Mouse (Mus musculus) liver, postnatal 0 days (tissue): Measurements from ENCODE around the gene Exosc8. TPM values are rescaled to one million over a fixed set of nuclear protein-coding genes. Genes with fewer than 3 reads are reported as not detected.
"Not testable (repeated sequence)": the region's sequence is repeated elsewhere in the genome, so short reads cannot be mapped to it uniquely, and the experiment has no call there.

ENCODE experiments used
- ATAC-seq: fragments of 200-750 bp; cut with Nextera tagmentation; 2 replicates; pipeline ENCODE4 v1.8.0; 2017; ENCODE audit warnings: mild to moderate bottlenecking, moderate library complexity
- DNase-seq: peaks from one replicate; pipeline ENCODE4 v3.0.0-alpha.2; 2016
- H3K27ac ChIP-seq: fragments of 300-500 bp; sonication (generic); 2 replicates; pipeline ENCODE4 v1.5.1; 2014; ENCODE audit warnings: antibody characterized with exemption, moderate library complexity, mild to moderate bottlenecking, low read depth
- H3K27me3 ChIP-seq: fragments of 300-500 bp; sonication (generic); 2 replicates; pipeline ENCODE4 v1.6.1; 2014; ENCODE audit warnings: low read length, control low read depth, mixed read lengths; ENCODE audit not compliant: insufficient read depth
- H3K36me3 ChIP-seq: fragments of 300-500 bp; sonication (generic); replicated peaks from 2 replicates; pipeline ENCODE4 v1.6.1; 2014; ENCODE audit warnings: mild to moderate bottlenecking, control low read depth, low read length, moderate library complexity, mixed read lengths; ENCODE audit not compliant: insufficient read depth
- H3K4me1 ChIP-seq: fragments of 300-500 bp; sonication (generic); 2 replicates; pipeline ENCODE4 v1.6.1; 2014; ENCODE audit warnings: antibody characterized with exemption, mild to moderate bottlenecking, control low read depth; ENCODE audit not compliant: insufficient read depth
- H3K4me2 ChIP-seq: fragments of 300-500 bp; sonication (generic); 2 replicates; pipeline ENCODE4 v1.6.1; 2014; ENCODE audit warnings: low read depth, mild to moderate bottlenecking, low read length, moderate library complexity, mixed read lengths
- H3K4me3 ChIP-seq: fragments of 300-500 bp; sonication (generic); 2 replicates; pipeline ENCODE4 v1.5.1; 2014; ENCODE audit warnings: low read depth, low read length
- H3K9ac ChIP-seq: fragments of 300-500 bp; sonication (generic); replicated peaks from 2 replicates; pipeline ENCODE4 v1.6.1; 2014; ENCODE audit warnings: mild to moderate bottlenecking, moderate library complexity
- H3K9me3 ChIP-seq: fragments of 300-500 bp; sonication (generic); 2 replicates; pipeline ENCODE4 v1.6.1; 2016; ENCODE audit warnings: mild to moderate bottlenecking, control low read depth, low read length, mixed read lengths
- CTCF ChIP-seq: sonication (generic); IDR thresholded peaks from 2 replicates; pipeline ENCODE4 v1.5.1; 2016; ENCODE audit warnings: antibody characterized with exemption, low read depth
- EP300 ChIP-seq: IDR thresholded peaks from 2 replicates; pipeline ENCODE4 v1.6.1; 2016; ENCODE audit warnings: antibody characterized with exemption, low read depth, mild to moderate bottlenecking
- WGBS: fragments of 180-500 bp; shearing (Covaris S2); extraction: QIAGEN DNeasy Blood & Tissue Kit; methylation state at CpG from one replicate; pipeline ENCODE4 v1.1.7; 2014; ENCODE audit not compliant: insufficient replicate concordance; 5-methylcytosine and 5-hydroxymethylcytosine counted together
- polyA plus RNA-seq: library from polyadenylated mRNA; unstranded; fragments of >200 nt; fragmentation: Nextera tagmentation; extraction: Ambion mirVana; gene quantifications from 2 replicates; pipeline ENCODE4 v1.2.1, GENCODE M21; 2015

Exosc8 gene
- polyA plus RNA-seq, 1 experiment from 2014 or later: 42.7 TPM

GRCm38 (mm10) chr3:54715461-54715860 is 19.7 kb downstream of the Exosc8 start:
- no peak overlapping the region for H3K27ac ChIP-seq
- H3K4me1 ChIP-seq: no peaks in the 10 kb centered on the region
- TF ChIP-seq CTCF: no peak
- no peak for TF ChIP-seq EP300
- DNase-seq (no peak), ATAC-seq (no peak)
- no peaks in the 10 kb centered on the region for H3K27me3 ChIP-seq
- no peak overlapping the region for H3K9ac ChIP-seq
- H3K4me3 ChIP-seq: no peak overlapping the region
- no peak overlapping the region for H3K4me2 ChIP-seq
- WGBS: 91% methylated on average over 6 of the region's 6 CpGs
- peaks cover 70% of the 10 kb centered on the region for H3K36me3 ChIP-seq
- H3K9me3 ChIP-seq: no peaks in the 10 kb centered on the region

DNA sequence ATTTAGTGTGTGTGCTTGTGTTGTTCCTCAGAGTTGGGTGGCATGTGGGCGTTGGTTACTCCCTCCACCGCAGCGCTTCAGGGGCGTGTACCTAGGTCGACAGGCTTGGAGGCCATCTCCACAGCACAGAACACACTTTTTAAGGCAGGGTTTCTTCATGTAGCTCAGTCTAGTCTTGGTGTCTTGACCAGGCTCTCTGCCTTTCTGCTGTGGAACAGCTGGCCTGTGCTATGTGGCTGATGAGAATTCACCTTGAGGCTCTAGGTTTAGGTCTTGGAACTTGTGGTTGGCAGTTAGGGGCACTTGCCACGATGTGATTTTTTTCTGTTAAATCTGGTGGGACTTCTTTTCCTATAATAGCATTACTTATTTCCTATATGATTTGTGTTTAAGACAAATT is 20.9 kb downstream of the Exosc8 start, which contains the start of gene Gm21958:
TSS of gene Gm21958 (minus strand) at position 101 of the 400 bp plus-strand sequence.
- H3K27me3 ChIP-seq: no peaks in the 10 kb centered on the region
- H3K9me3 ChIP-seq: no peaks in the 10 kb centered on the region
- WGBS: 81% methylated on average over 6 of the region's 6 CpGs
- H3K4me3 ChIP-seq: no peak within 1 kb of the TSS
- DNase-seq: no peak
- H3K4me1 ChIP-seq: no peaks in the 10 kb centered on the region
- no peak within 1 kb of the TSS for H3K4me2 ChIP-seq
- H3K9ac ChIP-seq: no peak within 1 kb of the TSS
- TF ChIP-seq EP300: no peak
- H3K36me3 ChIP-seq: peaks cover 78% of the 10 kb centered on the region
- no peak within 1 kb of the TSS for H3K27ac ChIP-seq
- ATAC-seq: no peak

GRCm38 (mm10) chr3:54708972-54709371 is 26.2 kb downstream of the Exosc8 start:
- 62% methylated on average over 9 of the region's 9 CpGs for WGBS
- ATAC-seq (peak; percentile 33), DNase-seq (no peak)
- Histone ChIP-seq H3K4me1 (no peaks in the 10 kb centered on the region), H3K9ac (no peak overlapping the region), H3K4me2 (0 out of 2 replicates have a peak overlapping the region, but pooled peaks have one; percentile 6), H3K27ac (peak overlapping the region; percentile 63), H3K36me3 (peaks cover 74% of the 10 kb centered on the region), H3K27me3 (no peaks in the 10 kb centered on the region), H3K4me3 (no peak overlapping the region), H3K9me3 (no peaks in the 10 kb centered on the region)
- no peak for TF ChIP-seq CTCF
- TF ChIP-seq EP300: no peak

DNA sequence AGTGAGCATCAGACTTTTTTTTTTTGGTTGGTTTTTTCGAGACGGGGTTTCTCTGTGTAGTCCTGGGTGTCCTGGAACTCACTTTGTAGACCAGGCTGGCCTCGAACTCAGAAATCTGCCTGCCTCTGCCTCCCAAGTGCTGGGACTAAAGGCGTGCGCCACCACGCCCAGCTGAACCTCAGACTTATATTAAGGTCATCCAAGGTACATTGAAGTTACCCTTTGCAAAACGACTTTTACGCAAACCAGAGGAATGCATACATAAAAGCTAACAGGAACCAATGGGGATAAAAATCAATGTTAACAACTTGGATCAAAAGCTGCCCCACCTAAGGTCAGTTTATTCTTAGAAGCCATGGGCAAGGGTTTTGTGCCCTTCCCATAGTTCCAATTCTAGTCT is 31.1 kb downstream of the Exosc8 start:
- H3K27ac ChIP-seq, H3K4me2 ChIP-seq, H3K4me1 ChIP-seq, H3K9me3 ChIP-seq, H3K9ac ChIP-seq, DNase-seq, H3K4me3 ChIP-seq, ATAC-seq, H3K27me3 ChIP-seq: not testable (repeated sequence)
- 89% methylated on average over 8 of the region's 8 CpGs for WGBS
- peaks cover 63% of the 10 kb centered on the region for H3K36me3 ChIP-seq

DNA sequence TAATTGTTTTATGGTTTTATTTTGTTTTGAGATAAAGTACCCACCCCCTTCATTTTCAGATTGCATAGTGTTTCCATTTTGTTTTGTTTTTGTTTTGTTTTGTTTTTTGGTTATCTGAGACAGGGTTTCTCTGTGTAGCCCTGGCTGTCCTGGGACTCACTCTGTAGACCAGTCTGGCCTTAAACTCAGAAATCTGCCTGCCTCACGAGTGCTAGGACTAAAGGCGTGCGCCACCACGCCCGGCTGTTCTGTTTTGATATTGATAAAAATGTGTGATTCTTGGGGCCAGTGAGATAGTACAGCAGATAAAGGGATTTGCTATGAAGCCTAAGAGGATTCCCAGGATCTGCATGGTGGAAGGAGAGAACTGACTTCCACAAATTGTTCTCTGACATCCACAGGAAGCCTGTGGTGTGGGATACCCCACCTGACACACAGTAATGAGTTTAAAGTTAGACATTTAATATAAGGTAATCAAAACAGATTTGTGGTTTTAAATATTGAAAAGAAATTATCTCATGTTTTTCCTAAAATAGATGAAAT is 35.4 kb downstream of the Exosc8 start:
- Histone ChIP-seq H3K4me1 (no peaks in the 10 kb centered on the region), H3K9me3 (no peaks in the 10 kb centered on the region), H3K36me3 (peaks cover 50% of the 10 kb centered on the region), H3K27ac (no peak overlapping the region), H3K4me3 (no peak overlapping the region), H3K9ac (no peak overlapping the region), H3K27me3 (no peaks in the 10 kb centered on the region), H3K4me2 (no peak overlapping the region)
- 51% methylated on average over 5 of the region's 5 CpGs for WGBS
- no peak for ATAC-seq
- no peak for DNase-seq
- TF ChIP-seq EP300 (no peak), CTCF (no peak)

- peak overlapping the region; percentile 73 for H3K4me2 ChIP-seq
- peak overlapping the region; percentile 68 for H3K9ac ChIP-seq
- no peak for TF ChIP-seq CTCF
- no peak for TF ChIP-seq EP300
- DNase-seq (no peak), ATAC-seq (peak; percentile 10)
- peak overlapping the region; percentile 92 for H3K27ac ChIP-seq
- H3K9me3 ChIP-seq: no peaks in the 10 kb centered on the region
- WGBS: under 1% methylated on average over 8 of the region's 8 CpGs
- H3K36me3 ChIP-seq: peaks cover 19% of the 10 kb centered on the region
- peak overlapping the region; percentile 70 for H3K4me3 ChIP-seq
- H3K4me1 ChIP-seq: peaks cover 11% of the 10 kb centered on the region; the same call in 1 of the 2 replicates
- no peaks in the 10 kb centered on the region for H3K27me3 ChIP-seq
Measured at GRCm38 (mm10) chr3:54693056-54693415, 42.2 kb downstream of the Exosc8 start.
